Mouse (Mus musculus): ENCODE results near the gene Ubr4.

- TF ChIP-seq EP300 (IDR thresholded peaks at IDR 0.05; ENCODE audit: low read depth), result no peak
- TF ChIP-seq CTCF (IDR thresholded peaks at IDR 0.05; ENCODE audit: low read depth), result no peak
Measured at GRCm38 (mm10) chr4:139511557-139511956, 159.1 kb downstream of the Ubr4 start.
